Mouse (Mus musculus) bone marrow macrophage, adult 2 months (primary cell): Measurements from ENCODE around the gene Btbd6. TPM values are rescaled to one million over a fixed set of nuclear protein-coding genes. Genes with fewer than 3 reads are reported as not detected.
A peak's percentile ranks its signal among the peaks of the same experiment; 100 is the strongest.

Experiments
- H3K27ac ChIP-seq: 2 replicates; pipeline ENCODE4 v1.5.1; 2012; ENCODE audit warnings: low read depth, low read length; ENCODE audit not compliant: insufficient read depth
- H3K4me1 ChIP-seq: 2 replicates; pipeline ENCODE4 v1.6.1; 2012; ENCODE audit warnings: low read length; ENCODE audit not compliant: control insufficient read depth, insufficient read depth
- H3K4me3 ChIP-seq: 2 replicates; pipeline ENCODE4 v1.5.1; 2012; ENCODE audit warnings: mild to moderate bottlenecking, low read length, moderate library complexity; ENCODE audit not compliant: insufficient read depth
- CTCF ChIP-seq: IDR thresholded peaks from 2 replicates; pipeline ENCODE4 v1.5.1; 2012; ENCODE audit warnings: low read depth, mild to moderate bottlenecking, low read length, moderate library complexity
- POLR2A ChIP-seq: IDR thresholded peaks from 2 replicates; pipeline ENCODE4 v1.6.1; 2012; ENCODE audit warnings: mild to moderate bottlenecking, low read depth, low read length, borderline replicate concordance
- polyA plus RNA-seq: library from polyadenylated mRNA; stranded (reverse); fragments of >200 nt; gene quantifications from 2 replicates; pipeline ENCODE4 v1.2.4, GENCODE M21; 2012; ENCODE audit not compliant: missing spikeins, insufficient read depth, insufficient read length

Btbd6 gene
- polyA plus RNA-seq, 1 experiment = 9.0 TPM

DNA sequence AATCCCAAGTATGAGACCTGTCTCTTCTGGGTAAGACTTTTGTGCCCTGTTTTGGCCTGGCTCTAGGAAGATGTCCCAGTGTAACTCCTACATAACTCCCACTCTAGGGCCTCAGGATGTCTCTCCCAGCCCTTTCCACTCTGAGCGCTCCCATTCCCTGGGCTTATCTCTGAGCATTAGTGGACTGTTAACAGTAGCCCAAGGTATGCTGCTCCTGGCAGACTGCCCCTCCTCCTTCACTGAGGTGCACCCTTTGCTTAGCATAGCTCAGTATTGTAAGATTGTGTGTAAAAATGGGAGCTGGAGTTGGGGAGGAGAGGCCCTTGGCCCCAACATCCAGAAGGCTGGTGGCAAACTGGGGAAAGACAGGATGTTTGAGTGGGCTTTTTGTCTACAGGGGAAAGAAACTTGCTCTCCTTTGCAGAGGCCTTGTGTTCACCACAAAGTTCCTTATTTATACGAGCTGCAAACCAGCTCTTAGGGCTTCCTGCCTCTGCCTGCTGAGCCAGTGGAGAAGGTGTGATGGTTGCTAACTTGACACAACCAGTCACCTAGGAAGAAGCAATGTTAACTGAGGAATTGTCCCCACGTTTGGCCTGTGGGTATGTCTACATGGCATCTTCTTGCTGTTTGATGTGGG, 23.2 kb upstream of the Btbd6 start:
- H3K27ac ChIP-seq = no peak overlapping the region
- no peak overlapping the region for H3K4me3 ChIP-seq
- no peak for TF ChIP-seq CTCF
- no peak for TF ChIP-seq POLR2A
- peaks cover 17% of the 10 kb centered on the region for H3K4me1 ChIP-seq

DNA sequence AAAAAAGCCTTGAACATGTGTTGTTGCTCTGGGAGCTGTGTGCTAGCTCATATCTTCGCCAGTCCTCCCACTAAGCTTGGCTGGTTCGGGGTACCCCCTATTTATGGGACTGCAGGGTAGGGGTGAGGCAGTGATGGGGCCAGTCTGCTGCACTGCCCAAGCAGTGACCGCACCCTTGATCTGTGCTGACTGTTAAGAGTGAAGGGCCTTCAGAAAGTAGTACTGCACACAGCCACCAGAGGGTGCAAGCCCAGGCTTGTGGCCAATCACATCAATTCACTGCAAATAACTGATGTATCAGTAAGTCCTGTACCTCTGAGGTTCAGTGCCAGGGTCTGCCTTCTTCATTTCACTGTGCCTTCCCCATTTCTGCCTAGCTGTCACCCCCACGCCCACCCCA, 20.5 kb upstream of the Btbd6 start:
- no peak overlapping the region for H3K4me3 ChIP-seq
- TF ChIP-seq CTCF (peak; percentile 48), POLR2A (no peak)
- peaks cover 17% of the 10 kb centered on the region for H3K4me1 ChIP-seq
- no peak overlapping the region for H3K27ac ChIP-seq

DNA sequence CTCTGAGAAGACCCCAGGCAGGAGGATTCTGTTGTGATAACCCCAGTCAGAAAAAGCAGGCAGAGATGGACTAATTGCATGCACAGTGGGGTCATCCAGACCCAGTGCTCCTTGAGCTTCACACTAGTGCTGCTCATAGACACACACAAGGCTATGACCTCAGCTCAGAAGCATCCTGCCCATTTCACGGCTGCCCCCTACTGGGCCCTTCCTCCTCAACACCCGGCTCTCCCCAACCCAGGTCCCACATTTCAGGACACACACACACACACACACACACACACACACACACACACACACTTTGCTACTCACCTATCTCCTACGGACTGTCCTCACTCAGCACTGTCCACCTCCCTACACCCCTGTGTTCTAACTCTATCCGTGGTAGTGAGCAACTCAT, 18.0 kb upstream of the Btbd6 start:
- Histone ChIP-seq H3K4me3 (no peak overlapping the region), H3K4me1 (peaks cover 8% of the 10 kb centered on the region), H3K27ac (no peak overlapping the region)
- no peak for TF ChIP-seq POLR2A
- TF ChIP-seq CTCF = no peak; the same call in 1 of the 2 replicates

DNA sequence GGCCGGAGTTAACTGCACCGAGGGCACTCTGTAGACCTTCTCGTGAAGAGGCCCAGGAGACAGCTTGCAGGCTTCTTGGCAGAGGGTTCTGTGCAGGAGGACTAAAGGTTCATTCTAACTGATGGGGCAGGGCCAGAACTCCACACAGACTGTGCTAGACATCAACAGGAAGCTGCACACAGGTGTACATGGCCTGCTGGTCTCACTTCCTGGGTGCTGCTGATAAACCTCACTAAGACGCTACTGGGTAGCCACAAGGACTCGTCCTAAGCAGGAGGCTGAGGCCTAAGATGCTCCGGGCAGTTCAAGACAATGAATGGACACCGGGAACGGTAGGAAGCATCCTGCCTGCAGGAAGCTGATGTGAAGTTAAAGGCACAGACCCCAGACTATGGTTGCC, 16.9 kb upstream of the Btbd6 start:
- Histone ChIP-seq H3K4me1 (peaks cover 8% of the 10 kb centered on the region), H3K4me3 (no peak overlapping the region), H3K27ac (no peak overlapping the region)
- TF ChIP-seq CTCF (no peak), POLR2A (no peak)

DNA sequence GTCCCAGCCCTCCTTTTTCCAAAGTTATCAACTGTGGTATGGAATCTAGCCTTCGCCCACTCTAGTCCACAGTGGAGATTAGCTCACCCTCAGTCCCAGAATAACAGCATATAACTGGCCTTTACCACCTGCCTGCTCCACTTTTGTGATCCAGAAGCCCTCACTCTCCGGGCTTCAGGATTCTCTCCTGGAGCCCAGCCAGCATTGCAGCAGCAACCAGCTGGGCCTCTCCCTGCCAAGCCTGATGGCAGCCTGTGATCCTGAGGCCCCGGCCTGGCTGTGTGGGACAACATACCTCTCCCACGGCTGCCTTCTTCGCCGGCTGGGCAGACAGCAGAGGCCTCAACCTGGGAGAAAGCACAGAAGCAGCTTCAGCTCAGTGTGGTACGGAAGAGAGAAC, 14.9 kb upstream of the Btbd6 start:
- TF ChIP-seq POLR2A (no peak), CTCF (no peak)
- no peak overlapping the region for H3K27ac ChIP-seq
- peaks cover 8% of the 10 kb centered on the region for H3K4me1 ChIP-seq
- H3K4me3 ChIP-seq = no peak overlapping the region

DNA sequence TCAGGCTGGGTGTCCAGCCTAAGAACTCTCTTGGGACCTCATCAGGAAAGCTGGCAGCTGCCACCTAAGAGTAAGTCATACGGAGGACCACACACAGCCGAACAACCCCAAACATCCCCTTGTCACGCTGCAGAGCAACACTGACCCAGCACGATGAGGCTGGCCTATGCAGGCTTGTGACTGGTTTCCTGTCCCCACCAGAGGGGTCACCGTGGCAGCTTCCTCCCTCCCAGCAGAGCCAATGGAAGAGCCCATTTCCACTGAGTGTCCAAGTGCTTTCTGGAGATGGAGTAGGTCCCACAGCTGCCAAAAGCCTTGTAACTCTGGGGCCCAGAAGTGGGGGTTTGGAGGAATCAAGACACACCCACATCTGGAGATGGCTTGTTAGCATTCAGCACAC, 14.4 kb upstream of the Btbd6 start:
- Histone ChIP-seq H3K4me3 (no peak overlapping the region), H3K4me1 (peaks cover 8% of the 10 kb centered on the region), H3K27ac (no peak overlapping the region)
- no peak for TF ChIP-seq POLR2A
- no peak for TF ChIP-seq CTCF

DNA sequence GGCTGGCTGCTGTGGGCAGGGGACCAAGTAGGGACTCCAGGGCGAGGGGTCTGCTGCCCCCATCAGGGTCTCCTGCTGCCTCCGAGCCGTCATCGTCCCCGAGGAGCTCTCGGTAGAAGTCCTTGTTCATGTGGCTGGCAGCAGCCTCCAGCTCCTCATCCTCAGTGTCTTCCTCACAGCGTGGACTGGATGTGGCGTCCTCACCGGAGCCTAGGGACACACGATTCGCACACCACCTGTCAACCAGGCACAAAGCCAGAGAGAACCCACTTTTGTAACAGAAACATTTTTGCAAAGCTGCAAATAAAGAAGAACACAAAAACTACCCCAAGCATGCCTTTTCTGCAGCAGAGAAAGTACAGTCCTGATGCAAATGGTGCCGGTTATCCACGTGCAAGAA, 10.5 kb upstream of the Btbd6 start:
- no peak overlapping the region for H3K4me3 ChIP-seq
- no peak for TF ChIP-seq CTCF
- TF ChIP-seq POLR2A = no peak
- H3K4me1 ChIP-seq = 0 out of 2 replicates have a peak, but pooled peaks cover 4% of the 10 kb centered on the region
- H3K27ac ChIP-seq = no peak overlapping the region

DNA sequence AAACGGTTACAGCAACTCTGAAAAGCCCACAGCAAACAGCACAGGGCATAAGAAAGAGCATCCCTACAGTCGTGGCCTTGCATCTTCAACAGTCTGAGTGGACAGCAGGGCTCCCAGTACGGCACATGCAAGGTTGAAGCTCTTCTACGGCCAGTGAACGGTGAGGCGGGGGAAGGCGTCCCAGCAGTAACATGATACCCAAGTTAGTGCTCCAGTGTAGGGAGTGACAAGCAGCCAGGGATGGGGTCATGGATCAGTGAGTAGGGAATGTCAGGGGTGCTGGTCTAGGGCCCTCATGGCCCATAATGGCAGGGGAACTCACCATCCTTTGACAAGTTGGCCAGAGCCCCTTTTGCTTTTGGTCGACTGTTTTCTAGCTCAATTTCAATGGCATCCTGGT, 7.3 kb upstream of the Btbd6 start:
- Histone ChIP-seq H3K4me3 (no peak overlapping the region), H3K4me1 (0 out of 2 replicates have a peak, but pooled peaks cover 4% of the 10 kb centered on the region), H3K27ac (no peak overlapping the region)
- TF ChIP-seq CTCF = no peak
- no peak for TF ChIP-seq POLR2A

DNA sequence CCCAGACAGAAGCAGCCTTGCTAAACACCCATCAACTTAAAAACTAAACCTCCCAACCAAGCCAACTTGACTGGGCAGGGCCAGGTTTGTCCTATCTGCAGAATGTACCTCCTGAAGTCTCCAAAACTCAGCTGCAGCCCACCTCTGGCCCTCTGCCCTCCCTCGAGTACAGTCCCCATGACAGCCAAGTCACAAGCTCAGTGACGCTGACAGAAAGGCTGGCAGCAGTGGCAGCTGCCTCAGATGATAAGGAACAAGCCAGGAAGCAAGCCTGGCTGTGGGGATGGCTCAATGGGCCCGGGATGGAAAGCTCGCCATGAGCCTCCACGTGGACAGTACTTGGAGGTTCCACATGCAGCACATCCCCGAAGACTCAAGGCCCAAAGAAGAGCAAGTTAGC, 6.7 kb upstream of the Btbd6 start:
- Histone ChIP-seq H3K27ac (no peak overlapping the region), H3K4me3 (no peak overlapping the region), H3K4me1 (0 out of 2 replicates have a peak, but pooled peaks cover 4% of the 10 kb centered on the region)
- no peak for TF ChIP-seq POLR2A
- TF ChIP-seq CTCF = no peak

DNA sequence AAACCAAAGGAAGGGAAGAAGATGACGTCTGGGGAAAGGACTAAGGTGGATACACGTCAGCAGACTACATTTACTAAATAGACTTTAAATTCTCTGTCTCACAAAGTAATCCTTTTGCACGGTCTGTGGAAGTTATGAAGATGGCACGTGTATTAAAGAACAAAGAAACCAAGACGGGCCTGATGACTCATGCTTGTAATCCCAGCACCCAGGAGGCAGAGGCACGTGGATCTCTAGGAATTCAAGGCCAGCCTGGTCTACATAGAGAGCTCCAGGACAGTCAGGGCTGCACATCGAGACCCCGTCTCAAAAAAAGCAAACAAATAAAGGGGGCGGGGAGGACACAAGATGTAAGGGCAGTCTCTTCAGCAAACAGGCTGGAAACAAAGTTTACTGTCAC, 1.5 kb upstream of the Btbd6 start:
- Histone ChIP-seq H3K4me1 (peaks cover 6% of the 10 kb centered on the region; the same call in 1 of the 2 replicates), H3K4me3 (no peak overlapping the region), H3K27ac (no peak overlapping the region)
- TF ChIP-seq POLR2A (no peak), CTCF (no peak)

DNA sequence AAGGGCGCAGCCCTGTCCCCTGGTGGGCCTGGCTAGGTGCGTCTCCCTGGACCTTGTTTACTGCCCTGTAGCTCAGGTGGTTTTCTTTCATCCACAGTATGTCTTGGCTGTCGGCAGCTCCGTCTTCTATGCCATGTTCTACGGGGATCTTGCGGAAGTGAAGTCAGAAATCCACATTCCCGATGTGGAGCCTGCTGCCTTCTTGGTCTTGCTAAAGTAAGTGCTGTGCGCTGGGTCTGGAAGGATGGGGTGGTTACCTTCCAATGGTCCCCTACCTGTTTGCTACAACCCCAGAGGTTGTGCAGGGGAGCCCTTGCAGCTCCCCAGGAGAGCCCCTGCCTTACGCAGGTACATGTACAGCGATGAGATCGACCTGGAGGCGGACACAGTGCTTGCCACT, 874 bp downstream of the Btbd6 start:
- peaks cover 6% of the 10 kb centered on the region; the same call in 1 of the 2 replicates for H3K4me1 ChIP-seq
- H3K4me3 ChIP-seq = peak overlapping the region; percentile 77
- no peak for TF ChIP-seq CTCF
- H3K27ac ChIP-seq = no peak overlapping the region

DNA sequence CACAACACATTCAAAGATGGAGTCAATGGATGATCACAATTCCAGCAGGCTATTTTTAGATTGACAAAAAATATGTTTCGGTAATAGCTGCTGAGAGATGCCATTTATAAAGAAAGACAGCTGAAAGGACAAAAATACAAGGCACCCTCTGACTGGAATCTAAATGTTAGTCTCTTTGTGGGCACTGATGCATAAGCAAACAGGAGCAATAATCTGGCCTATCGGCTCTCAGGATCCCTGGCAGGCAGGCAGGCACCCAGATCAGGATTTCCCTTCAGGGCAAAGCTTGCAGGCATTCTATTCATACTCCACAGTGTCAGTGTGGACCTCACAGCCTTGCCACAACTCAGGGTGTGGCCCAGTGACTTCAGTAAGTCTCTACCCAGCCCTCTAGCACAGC, 5.7 kb downstream of the Btbd6 start:
- peaks cover 5% of the 10 kb centered on the region for H3K4me1 ChIP-seq
- TF ChIP-seq CTCF (no peak), POLR2A (no peak)
- H3K4me3 ChIP-seq = no peak overlapping the region
- H3K27ac ChIP-seq = no peak overlapping the region
